Mouse (Mus musculus) limb, embryonic 14.5 days (tissue): Measurements from ENCODE around the gene Ipo4. TPM values are rescaled to one million over a fixed set of nuclear protein-coding genes. Genes with fewer than 3 reads are reported as not detected.

Experiments
- ATAC-seq: fragments of 200-750 bp; cut with Nextera tagmentation; 2 replicates; pipeline ENCODE4 v1.8.0; 2017; ENCODE audit warnings: low read depth, moderate number of reproducible peaks, moderate TSS enrichment; ENCODE audit not compliant: low FRiP score
- DNase-seq: peaks from one replicate; pipeline ENCODE4 v3.0.0-alpha.2; 2015; ENCODE audit warnings: low spot score
- H3K27ac ChIP-seq: fragments of 300-500 bp; sonication (generic); replicated peaks from 2 replicates; pipeline ENCODE4 v1.5.1; 2014; ENCODE audit warnings: low read depth, mild to moderate bottlenecking, low read length, moderate library complexity, mixed read lengths
- H3K27me3 ChIP-seq: fragments of 300-500 bp; sonication (generic); 2 replicates; pipeline ENCODE4 v1.6.1; 2014; ENCODE audit warnings: low read length, mixed read lengths; ENCODE audit not compliant: control insufficient read depth, insufficient read depth
- H3K36me3 ChIP-seq: fragments of 300-500 bp; sonication (generic); 2 replicates; pipeline ENCODE4 v1.6.1; 2014; ENCODE audit warnings: mild to moderate bottlenecking, low read length, moderate library complexity, mixed read lengths; ENCODE audit not compliant: control insufficient read depth, insufficient read depth
- H3K4me1 ChIP-seq: fragments of 300-500 bp; sonication (generic); 2 replicates; pipeline ENCODE4 v1.6.1; 2014; ENCODE audit warnings: antibody characterized with exemption, low read length, mixed read lengths; ENCODE audit not compliant: control insufficient read depth, insufficient read depth
- H3K4me2 ChIP-seq: fragments of 300-500 bp; sonication (generic); replicated peaks from 2 replicates; pipeline ENCODE4 v1.6.1; 2014; ENCODE audit warnings: low read depth, mild to moderate bottlenecking, low read length, moderate library complexity; ENCODE audit not compliant: severe bottlenecking
- H3K4me3 ChIP-seq: fragments of 300-500 bp; sonication (generic); replicated peaks from 2 replicates; pipeline ENCODE4 v1.5.1; 2014; ENCODE audit warnings: low read length
- H3K9ac ChIP-seq: fragments of 300-500 bp; sonication (generic); 2 replicates; pipeline ENCODE4 v1.6.1; 2014; ENCODE audit warnings: mild to moderate bottlenecking, low read depth, low read length, moderate library complexity; ENCODE audit not compliant: severe bottlenecking
- H3K9me3 ChIP-seq: fragments of 300-500 bp; sonication (generic); 2 replicates; pipeline ENCODE4 v1.6.1; 2016; ENCODE audit warnings: low read length; ENCODE audit not compliant: control insufficient read depth
- POLR2A ChIP-seq: fragments of 200-500 bp; IDR thresholded peaks from 2 replicates; pipeline ENCODE4 v1.8.0; 2012; ENCODE audit warnings: inconsistent platforms, mild to moderate bottlenecking, moderate library complexity, borderline replicate concordance; ENCODE audit not compliant: insufficient read depth, insufficient read length; ENCODE audit errors: extremely low read depth
- whole genome bisulfite sequencing: fragments of 180-500 bp; shearing (Covaris S2); extraction: QIAGEN DNeasy Blood & Tissue Kit; methylation state at CpG from one replicate; pipeline ENCODE4 v1.1.7; 2014; 5-methylcytosine and 5-hydroxymethylcytosine counted together
- polyA plus RNA-seq, 2 experiments: library from polyadenylated mRNA; depleted of rRNA in 1 of 2; stranded (reverse) in 1 of 2; unstranded in 1 of 2; fragments of >200 nt; fragmentation: Nextera tagmentation in 1 of 2; extraction: Ambion mirVana in 1 of 2; gene quantifications; 2 replicates each; pipeline versions ENCODE4 v1.2.1 to v1.2.3; 2012 to 2014

Gene Ipo4
- polyA plus RNA-seq, 2 experiments: 131 to 185 TPM

DNA sequence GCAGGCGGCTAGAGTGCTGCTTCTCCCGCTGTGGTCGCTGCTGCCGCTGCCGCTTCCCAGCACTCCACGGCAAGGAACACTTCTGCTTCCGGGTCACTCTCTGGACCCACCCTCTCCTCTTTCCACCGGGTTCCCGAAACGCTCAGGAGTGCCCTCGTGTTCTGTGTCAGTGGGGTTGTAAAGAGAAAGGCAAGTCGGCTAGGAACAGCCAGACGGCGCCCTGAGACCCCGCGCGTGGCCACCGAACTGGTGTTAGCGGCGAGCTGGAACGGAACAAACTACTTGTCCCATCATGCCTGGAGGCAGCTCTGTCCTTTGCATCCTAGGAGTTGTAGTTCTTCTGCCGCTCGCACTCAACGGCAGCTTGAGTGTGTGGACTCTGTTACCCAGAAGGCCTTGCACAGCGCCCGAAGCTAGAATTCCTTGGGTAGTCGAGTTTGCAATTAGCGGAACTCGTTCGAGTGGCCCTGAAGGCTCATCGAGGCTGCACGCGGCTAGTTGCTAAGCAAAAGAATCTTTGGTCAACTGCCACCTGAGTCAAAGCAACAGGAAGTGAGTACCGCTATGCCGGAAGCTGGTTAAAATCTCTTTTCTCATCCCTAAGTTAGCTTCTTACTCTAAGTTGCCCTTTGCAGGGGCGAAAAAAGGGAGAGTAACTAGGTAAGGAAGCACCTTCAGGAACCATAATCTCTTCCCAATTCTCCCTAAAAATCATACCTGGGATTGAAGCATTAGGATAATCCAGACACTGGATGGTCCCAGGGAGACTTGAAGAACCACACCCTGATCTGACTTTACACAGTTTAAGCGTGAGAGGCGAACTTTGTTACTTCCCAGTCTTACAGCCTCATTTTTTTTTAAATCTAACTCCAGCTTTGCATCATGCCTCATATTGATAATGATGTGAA lies 36.3 kb upstream of the Ipo4 start, which contains the start of the genes Gmpr2 and Nedd8:
Gene Gmpr2 (plus strand): TSS at position 109 of the 908 bp plus-strand sequence.
Gene Nedd8 (minus strand): TSS at position 292 of the 908 bp plus-strand sequence.
- under 1% methylated on average over 38 of the region's 38 CpGs for WGBS
- Histone ChIP-seq H3K4me2 (peak within 1 kb of the TSS; percentile 59), H3K27me3 (no peaks in the 10 kb centered on the region), H3K36me3 (peaks cover 29% of the 10 kb centered on the region), H3K9me3 (no peaks in the 10 kb centered on the region), H3K27ac (peak within 1 kb of the TSS; percentile 89), H3K4me1 (peaks cover 10% of the 10 kb centered on the region), H3K4me3 (peak within 1 kb of the TSS; percentile 74), H3K9ac (peak within 1 kb of the TSS; percentile 78)
- DNase-seq (peak; percentile 95), ATAC-seq (peak; percentile 97)
- 0 out of 2 replicates have a peak, but pooled peaks have one; percentile 42 for TF ChIP-seq POLR2A

- Histone ChIP-seq H3K27ac (peak overlapping the region; percentile 89), H3K4me1 (peaks cover 10% of the 10 kb centered on the region), H3K9ac (peak overlapping the region; percentile 78), H3K36me3 (peaks cover 27% of the 10 kb centered on the region), H3K4me2 (peak overlapping the region; percentile 59), H3K27me3 (no peaks in the 10 kb centered on the region), H3K9me3 (no peaks in the 10 kb centered on the region), H3K4me3 (peak overlapping the region; percentile 74)
- ATAC-seq (peak; percentile 32), DNase-seq (no peak)
- no peak for TF ChIP-seq POLR2A
- 0% methylated on average over 12 of the region's 12 CpGs for WGBS
These were observed 35.7 kb upstream of the Ipo4 start for GRCm38 (mm10) chr14:55671486-55671832.

DNA sequence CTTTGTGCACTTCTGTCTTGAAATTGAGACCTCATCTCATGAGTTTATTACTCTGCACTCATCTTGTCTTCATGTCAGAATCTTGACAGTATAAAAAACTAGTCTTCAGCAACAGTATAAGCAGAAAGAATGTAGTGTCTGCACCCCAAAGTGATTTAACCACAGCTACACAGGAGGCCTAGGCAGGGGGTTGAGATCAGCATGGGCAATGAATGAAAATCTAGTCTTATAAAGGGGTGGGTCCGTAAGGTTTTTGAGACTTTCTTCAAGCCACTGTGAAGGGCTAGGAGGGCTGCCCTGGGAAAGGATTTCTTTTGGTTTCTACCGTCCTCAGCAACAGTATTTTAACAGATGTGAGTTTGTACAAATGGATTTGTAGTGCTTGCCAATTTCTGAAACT lies 24.9 kb upstream of the Ipo4 start:
- Histone ChIP-seq H3K4me3 (peak overlapping the region; percentile 62), H3K4me1 (peaks cover 5% of the 10 kb centered on the region), H3K27ac (peak overlapping the region; percentile 53), H3K9ac (peak overlapping the region; percentile 68; the same call in 1 of the 2 replicates), H3K27me3 (no peaks in the 10 kb centered on the region), H3K9me3 (no peaks in the 10 kb centered on the region), H3K36me3 (peaks cover 37% of the 10 kb centered on the region), H3K4me2 (peak overlapping the region; percentile 59)
- DNase-seq (no peak), ATAC-seq (no peak; the same call in 1 of the 2 replicates)
- no peak for TF ChIP-seq POLR2A
- 25% methylated on average over 2 of the region's 2 CpGs for WGBS

- no peaks in the 10 kb centered on the region for H3K9me3 ChIP-seq
- DNase-seq (peak; percentile 91), ATAC-seq (peak; percentile 94)
- peak within 1 kb of the TSS; percentile 59 for H3K4me2 ChIP-seq
- TF ChIP-seq POLR2A: no peak
- under 1% methylated on average over 39 of the region's 39 CpGs for WGBS
- H3K9ac ChIP-seq: peak within 1 kb of the TSS; percentile 68
- H3K4me3 ChIP-seq: peak within 1 kb of the TSS; percentile 62
- H3K27ac ChIP-seq: peak within 1 kb of the TSS; percentile 79
- H3K36me3 ChIP-seq: peaks cover 37% of the 10 kb centered on the region
- peaks cover 5% of the 10 kb centered on the region for H3K4me1 ChIP-seq
- H3K27me3 ChIP-seq: no peaks in the 10 kb centered on the region
These were observed 24.3 kb upstream of the Ipo4 start, which contains the start of gene Mdp1 for GRCm38 (mm10) chr14:55659960-55660573. TSS of gene Mdp1 (minus strand) at chr14:55660508.

GRCm38 (mm10) chr14:55658011-55658410 lies 22.3 kb upstream of the Ipo4 start:
- DNase-seq (no peak), ATAC-seq (no peak)
- 94% methylated on average over 5 of the region's 5 CpGs for whole genome bisulfite sequencing

More at GRCm38 (mm10) chr14:55658011-55658410, 22.3 kb upstream of the Ipo4 start:
- no peak overlapping the region for H3K4me2 ChIP-seq
- peaks cover 28% of the 10 kb centered on the region for H3K36me3 ChIP-seq
- no peak for TF ChIP-seq POLR2A
- no peak overlapping the region for H3K9ac ChIP-seq
- peaks cover 5% of the 10 kb centered on the region for H3K4me1 ChIP-seq
- H3K27me3 ChIP-seq: no peaks in the 10 kb centered on the region
- H3K4me3 ChIP-seq: no peak overlapping the region
- no peak overlapping the region for H3K27ac ChIP-seq
- no peaks in the 10 kb centered on the region for H3K9me3 ChIP-seq
